Mouse (Mus musculus): ENCODE measurements around the gene Ccl20. TPM values are rescaled to one million over a fixed set of nuclear protein-coding genes. Genes with fewer than 3 reads are reported as not detected.

Gene Ccl20
- total and polyA plus RNA-seq, 3 experiments: 0.20 TPM; not detected in 2

DNA sequence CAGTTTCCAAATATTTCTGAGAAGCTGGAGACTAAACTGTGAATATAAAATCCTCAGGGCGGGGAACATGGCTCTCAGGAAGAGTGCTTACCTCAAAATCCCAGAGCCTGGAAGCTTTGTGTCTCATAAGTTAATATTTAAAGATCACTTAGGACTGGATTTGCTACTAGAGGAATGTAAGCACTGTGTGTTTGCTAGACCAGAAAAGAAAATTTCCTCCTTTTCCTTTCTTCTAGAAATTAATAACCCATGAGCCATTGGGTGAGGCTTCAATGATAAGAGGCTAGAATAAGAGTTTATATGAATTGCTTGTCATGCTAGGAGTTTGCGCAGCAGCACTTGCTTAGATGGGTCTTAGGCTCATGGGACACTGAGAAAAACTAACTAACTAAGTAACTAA lies 31.8 kb upstream of the Ccl20 start:
- 88% methylated on average over 2 of the region's 2 CpGs for WGBS
- TF ChIP-seq CTCF (IDR thresholded peaks at IDR 0.05) (no peak), POLR2A (IDR thresholded peaks at IDR 0.05; ENCODE audit: insufficient read depth, low read depth, low read length) (no peak), EP300 (IDR thresholded peaks at IDR 0.05; ENCODE audit: insufficient read depth, low read depth, low read length) (no peak)
- Histone ChIP-seq H3K27me3 (ENCODE audit: control insufficient read depth, insufficient read depth, low read length) (no peaks in the 10 kb centered on the region), H3K27ac (no peak overlapping the region), H3K79me2 (replicated peaks; ENCODE audit: control insufficient read depth, insufficient read depth, low read length) (no peaks in the 10 kb centered on the region), H3K9ac (ENCODE audit: low read depth, low read length) (no peak overlapping the region), H3K4me3 (no peak overlapping the region), H3K36me3 (ENCODE audit: control insufficient read depth, insufficient read depth, low read length) (no peaks in the 10 kb centered on the region), H3K4me1 (ENCODE audit: control insufficient read depth, insufficient read depth, low read length) (no peaks in the 10 kb centered on the region)
- intact Hi-C loops (cut with DNase I): no loop called here
- no peak for DNase-seq

DNA sequence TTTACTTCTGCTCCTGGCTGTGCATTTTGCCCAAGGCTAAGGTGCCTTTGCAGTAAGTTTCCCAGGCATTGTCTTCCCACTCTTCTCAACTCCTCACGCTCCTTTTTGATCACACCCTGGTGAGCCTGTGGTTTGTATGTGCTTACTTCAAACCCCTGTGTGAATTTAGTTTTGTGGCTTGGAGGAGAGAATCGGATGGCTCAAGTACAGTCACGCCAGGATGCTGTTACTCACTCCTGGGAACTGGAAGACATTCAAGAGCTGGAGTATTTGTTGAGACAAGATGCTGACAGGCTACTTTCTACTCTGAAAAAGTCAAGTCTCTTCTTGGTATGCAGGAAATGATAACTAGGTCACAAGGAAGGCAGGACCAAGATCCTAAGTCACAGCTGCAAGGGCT lies 25.3 kb upstream of the Ccl20 start:
- Histone ChIP-seq H3K9ac (ENCODE audit: low read depth, low read length) (no peak overlapping the region), H3K79me2 (replicated peaks; ENCODE audit: control insufficient read depth, insufficient read depth, low read length) (no peaks in the 10 kb centered on the region), H3K4me1 (ENCODE audit: control insufficient read depth, insufficient read depth, low read length) (no peaks in the 10 kb centered on the region), H3K4me3 (no peak overlapping the region), H3K36me3 (ENCODE audit: control insufficient read depth, insufficient read depth, low read length) (no peaks in the 10 kb centered on the region), H3K27ac (no peak overlapping the region), H3K27me3 (ENCODE audit: control insufficient read depth, insufficient read depth, low read length) (no peaks in the 10 kb centered on the region)
- WGBS: 53% methylated on average over 3 of the region's 3 CpGs
- no peak for DNase-seq
- TF ChIP-seq POLR2A (IDR thresholded peaks at IDR 0.05; ENCODE audit: insufficient read depth, low read depth, low read length) (no peak), CTCF (IDR thresholded peaks at IDR 0.05) (no peak), EP300 (IDR thresholded peaks at IDR 0.05; ENCODE audit: insufficient read depth, low read depth, low read length) (no peak)
- intact Hi-C loops (cut with DNase I): no loop called here

- no peaks in the 10 kb centered on the region for H3K27me3 ChIP-seq (ENCODE audit: control insufficient read depth, insufficient read depth, low read length)
- H3K36me3 ChIP-seq (ENCODE audit: control insufficient read depth, insufficient read depth, low read length): no peaks in the 10 kb centered on the region
- H3K4me3 ChIP-seq: no peak overlapping the region
- intact Hi-C loops (cut with DNase I): no loop called here
- H3K27ac ChIP-seq: no peak overlapping the region
- H3K4me1 ChIP-seq (ENCODE audit: control insufficient read depth, insufficient read depth, low read length): no peaks in the 10 kb centered on the region
- 84% methylated on average over 4 of the region's 4 CpGs for WGBS
- no peaks in the 10 kb centered on the region for H3K79me2 ChIP-seq (replicated peaks; ENCODE audit: control insufficient read depth, insufficient read depth, low read length)
- TF ChIP-seq POLR2A (IDR thresholded peaks at IDR 0.05; ENCODE audit: insufficient read depth, low read depth, low read length) (no peak), CTCF (IDR thresholded peaks at IDR 0.05) (no peak), EP300 (IDR thresholded peaks at IDR 0.05; ENCODE audit: insufficient read depth, low read depth, low read length) (no peak)
- DNase-seq: no peak
- H3K9ac ChIP-seq (ENCODE audit: low read depth, low read length): no peak overlapping the region
Observed at GRCm38 (mm10) chr1:83096935-83097334, 19.6 kb upstream of the Ccl20 start.

GRCm38 (mm10) chr1:83099160-83099559 lies 17.4 kb upstream of the Ccl20 start:
- no peak for DNase-seq
- Histone ChIP-seq H3K9ac (ENCODE audit: low read depth, low read length) (no peak overlapping the region), H3K4me3 (no peak overlapping the region), H3K79me2 (replicated peaks; ENCODE audit: control insufficient read depth, insufficient read depth, low read length) (no peaks in the 10 kb centered on the region), H3K27me3 (ENCODE audit: control insufficient read depth, insufficient read depth, low read length) (no peaks in the 10 kb centered on the region), H3K4me1 (ENCODE audit: control insufficient read depth, insufficient read depth, low read length) (no peaks in the 10 kb centered on the region), H3K36me3 (ENCODE audit: control insufficient read depth, insufficient read depth, low read length) (no peaks in the 10 kb centered on the region), H3K27ac (no peak overlapping the region)
- intact Hi-C loops (cut with DNase I): no loop called here
- WGBS: 92% methylated on average over 2 of the region's 2 CpGs
- TF ChIP-seq EP300 (IDR thresholded peaks at IDR 0.05; ENCODE audit: insufficient read depth, low read depth, low read length) (no peak), POLR2A (IDR thresholded peaks at IDR 0.05; ENCODE audit: insufficient read depth, low read depth, low read length) (no peak), CTCF (IDR thresholded peaks at IDR 0.05) (no peak)

DNA sequence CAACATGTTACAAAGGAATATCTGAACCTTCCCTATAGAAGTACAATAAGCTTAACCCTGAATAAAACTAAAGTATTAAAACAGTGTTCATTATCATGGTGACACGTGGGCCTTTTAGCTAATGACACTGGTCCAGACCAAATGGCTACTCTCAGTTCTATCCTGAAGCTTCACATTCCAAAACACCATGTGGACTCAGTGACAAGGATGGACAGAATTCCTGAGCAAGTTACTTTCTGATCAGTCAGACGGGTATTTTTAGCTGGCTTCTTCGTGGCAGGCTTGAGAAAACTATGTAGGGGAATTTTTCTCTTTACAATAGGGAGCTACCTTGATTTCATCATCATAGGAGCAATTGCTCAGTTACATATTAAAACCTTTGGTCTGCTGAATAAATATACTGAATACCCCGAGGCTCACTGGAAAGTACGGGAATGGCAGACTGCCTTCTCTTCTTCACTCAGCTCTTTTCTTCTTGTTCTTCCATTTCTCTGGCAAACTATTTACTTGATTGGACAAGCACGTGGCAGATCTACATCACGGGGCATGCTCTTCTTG lies 16.9 kb upstream of the Ccl20 start:
- intact Hi-C loops (cut with DNase I): no loop called here
- Histone ChIP-seq H3K9ac (ENCODE audit: low read depth, low read length) (no peak overlapping the region), H3K27me3 (ENCODE audit: control insufficient read depth, insufficient read depth, low read length) (no peaks in the 10 kb centered on the region), H3K4me1 (ENCODE audit: control insufficient read depth, insufficient read depth, low read length) (no peaks in the 10 kb centered on the region), H3K36me3 (ENCODE audit: control insufficient read depth, insufficient read depth, low read length) (no peaks in the 10 kb centered on the region), H3K27ac (no peak overlapping the region), H3K79me2 (replicated peaks; ENCODE audit: control insufficient read depth, insufficient read depth, low read length) (no peaks in the 10 kb centered on the region), H3K4me3 (no peak overlapping the region)
- no peak for DNase-seq
- WGBS: 66% methylated on average over 7 of the region's 7 CpGs
- no peak for TF ChIP-seq EP300 (IDR thresholded peaks at IDR 0.05; ENCODE audit: insufficient read depth, low read depth, low read length)
- no peak for TF ChIP-seq POLR2A (IDR thresholded peaks at IDR 0.05; ENCODE audit: insufficient read depth, low read depth, low read length)
- no peak for TF ChIP-seq CTCF (IDR thresholded peaks at IDR 0.05)

- DNase-seq: no peak
- H3K4me3 ChIP-seq: no peak overlapping the region
- no peaks in the 10 kb centered on the region for H3K36me3 ChIP-seq (ENCODE audit: control insufficient read depth, insufficient read depth, low read length)
- TF ChIP-seq EP300 (IDR thresholded peaks at IDR 0.05; ENCODE audit: insufficient read depth, low read depth, low read length) (no peak), POLR2A (IDR thresholded peaks at IDR 0.05; ENCODE audit: insufficient read depth, low read depth, low read length) (no peak), CTCF (IDR thresholded peaks at IDR 0.05) (no peak)
- H3K79me2 ChIP-seq (replicated peaks; ENCODE audit: control insufficient read depth, insufficient read depth, low read length): no peaks in the 10 kb centered on the region
- no peaks in the 10 kb centered on the region for H3K4me1 ChIP-seq (ENCODE audit: control insufficient read depth, insufficient read depth, low read length)
- WGBS: 30% methylated on average over 3 of the region's 3 CpGs
- H3K27ac ChIP-seq: no peak overlapping the region
- intact Hi-C loops (cut with DNase I): no loop called here
- H3K9ac ChIP-seq (ENCODE audit: low read depth, low read length): no peak overlapping the region
- H3K27me3 ChIP-seq (ENCODE audit: control insufficient read depth, insufficient read depth, low read length): no peaks in the 10 kb centered on the region
Observed at GRCm38 (mm10) chr1:83101891-83102290, 14.7 kb upstream of the Ccl20 start.

Data from heart, adult 2 months (tissue).